Mouse (Mus musculus) thymus, postnatal 14 days (tissue): Measurements from ENCODE around the gene Cryga.

ENCODE experiments used
- DNase-seq: peaks from one replicate; pipeline ENCODE4 v3.0.0; 2021

The Cryga gene

GRCm38 (mm10) chr1:65103273-65103672 is at the start of gene Cryga:
Gene Cryga, minus strand, starts transcription at chr1:65103373.
- DNase-seq = no peak

GRCm38 (mm10) chr1:65147971-65148370 is 44.8 kb upstream of the Cryga start:
- no peak for DNase-seq

- no peak for DNase-seq
Measured at GRCm38 (mm10) chr1:65147326-65147725, 44.2 kb upstream of the Cryga start.

- no peak for DNase-seq
Measured at GRCm38 (mm10) chr1:65146601-65147000, 43.4 kb upstream of the Cryga start.

GRCm38 (mm10) chr1:65144783-65145182 is 41.6 kb upstream of the Cryga start:
- no peak for DNase-seq

DNA sequence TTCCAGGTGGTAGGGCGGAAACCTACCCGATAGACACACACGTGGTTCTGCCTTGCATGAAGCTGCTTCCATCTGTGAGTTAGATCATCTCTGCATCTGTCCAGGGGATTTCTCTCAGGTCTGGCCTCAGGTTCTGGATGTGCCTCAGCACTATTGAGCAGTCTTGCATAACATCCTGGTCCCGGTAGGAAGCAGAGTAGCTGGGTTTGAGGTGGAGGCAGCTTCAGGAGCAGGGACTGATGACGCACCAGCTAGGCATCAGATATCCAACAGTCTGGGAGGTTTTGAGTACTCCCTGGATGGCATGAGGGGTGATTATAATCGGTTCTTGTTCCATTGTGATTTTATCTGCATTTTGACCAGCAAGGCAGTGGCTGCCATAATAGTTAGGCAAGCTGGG is 34.4 kb upstream of the Cryga start:
- DNase-seq = no peak

DNA sequence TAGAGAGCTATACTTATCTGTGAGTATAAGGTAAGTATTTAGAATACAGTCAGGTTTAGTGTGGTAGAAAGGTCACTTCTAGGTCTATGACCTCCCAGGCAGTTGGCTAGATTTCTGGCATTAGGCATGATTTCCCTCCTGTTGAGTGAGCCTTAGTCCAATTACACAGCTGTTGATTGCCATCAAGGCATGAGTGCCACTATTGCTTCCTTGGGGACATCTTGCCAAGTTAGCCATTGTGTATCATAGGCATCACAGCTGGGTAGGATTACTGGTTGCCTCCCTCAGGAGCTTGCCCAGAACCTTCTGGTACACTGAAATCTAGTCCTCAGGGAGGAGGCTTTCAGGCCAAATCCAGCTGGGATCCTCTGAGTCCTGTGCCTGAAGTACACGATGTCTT is 29.7 kb upstream of the Cryga start:
- no peak for DNase-seq

- no peak for DNase-seq
Measured at GRCm38 (mm10) chr1:65131671-65132070, 28.5 kb upstream of the Cryga start.

- no peak for DNase-seq
Measured at GRCm38 (mm10) chr1:65130226-65130625, 27.1 kb upstream of the Cryga start.

- no peak for DNase-seq
Measured at GRCm38 (mm10) chr1:65129634-65130180, 26.5 kb upstream of the Cryga start.

DNA sequence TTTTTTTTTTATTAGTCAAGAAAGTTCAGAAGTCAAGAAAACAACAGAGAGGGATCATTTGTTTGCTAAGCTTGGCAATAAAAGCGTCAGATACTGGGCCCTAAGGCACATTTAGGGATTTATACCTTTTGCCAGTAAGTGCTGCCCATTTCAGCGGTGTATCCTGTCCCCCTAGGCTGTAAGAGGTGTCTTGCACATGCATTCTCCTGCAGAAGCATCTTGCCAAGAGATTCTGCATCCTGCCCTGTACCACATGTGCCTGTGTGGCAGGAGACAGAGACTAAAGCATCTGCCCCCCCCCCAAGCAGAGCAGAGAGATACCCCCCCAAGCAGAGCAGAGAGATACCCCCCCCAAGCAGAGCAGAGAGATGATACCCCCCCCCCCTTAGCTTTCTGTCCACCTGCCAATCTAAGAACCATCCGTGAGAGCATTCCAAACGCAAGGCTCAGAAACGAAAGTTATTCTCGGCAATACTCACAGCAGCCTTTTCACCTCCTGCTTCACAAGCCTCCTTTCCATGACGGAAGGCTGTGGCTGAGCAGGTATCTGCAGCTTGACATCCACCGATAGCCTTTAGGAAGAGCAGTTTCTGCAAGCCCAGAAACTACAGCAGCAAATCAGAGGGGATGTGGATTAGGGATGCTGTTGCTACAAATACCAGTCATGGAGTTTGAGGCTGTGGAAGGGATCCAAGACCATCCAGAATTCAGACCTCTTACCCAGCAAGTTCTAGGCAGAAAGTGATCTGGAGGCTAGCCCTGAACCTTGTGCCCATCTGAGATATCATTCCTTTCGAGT is 19.6 kb upstream of the Cryga start, which contains the start of gene D630023F18Rik:
D630023F18Rik (minus strand) TSS at position 641 of the 799 bp plus-strand sequence.
- DNase-seq = no peak

- no peak for DNase-seq
Measured at GRCm38 (mm10) chr1:65119438-65119837, 16.3 kb upstream of the Cryga start, which contains the start of gene Gm28845. Gene Gm28845, minus strand, starts transcription at chr1:65119558.

DNA sequence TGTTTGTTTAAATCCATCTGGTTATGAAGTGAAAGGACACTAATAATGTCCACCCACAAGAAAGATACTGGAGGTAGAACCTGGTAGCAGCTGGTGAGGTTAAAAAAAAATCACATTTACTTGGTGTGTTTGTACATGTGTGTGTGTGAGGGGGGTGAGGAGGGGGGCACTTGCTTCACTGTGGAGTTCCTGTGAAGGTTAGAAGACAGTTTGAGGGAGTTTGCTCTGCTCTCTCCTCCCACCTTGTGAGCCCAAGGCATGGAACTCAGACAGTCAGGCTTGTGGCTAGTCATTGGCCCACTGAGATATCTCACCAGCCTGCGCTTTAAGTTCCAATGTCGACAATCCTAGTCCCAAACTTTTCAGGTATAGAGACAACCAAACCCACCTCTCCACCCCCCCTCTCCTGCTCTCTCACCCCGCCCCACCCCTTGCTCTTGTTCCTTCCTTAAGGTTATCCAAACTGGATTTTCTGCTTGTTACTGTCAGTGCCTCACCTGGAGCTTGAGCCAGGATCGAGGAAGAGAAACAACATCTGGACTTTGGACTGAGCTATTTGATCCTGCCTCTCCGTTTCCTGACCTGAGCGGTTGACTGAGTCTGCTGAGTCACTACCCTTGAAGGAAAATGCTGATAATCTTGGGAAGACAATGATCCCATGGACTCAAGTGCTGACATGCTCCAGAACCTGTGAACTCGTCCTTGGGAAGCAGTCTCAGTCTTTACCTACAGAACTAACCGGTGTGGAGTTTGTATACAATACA is 15.2 kb upstream of the Cryga start:
- no peak for DNase-seq

- no peak for DNase-seq
Measured at GRCm38 (mm10) chr1:65113536-65114172, 10.5 kb upstream of the Cryga start.

DNA sequence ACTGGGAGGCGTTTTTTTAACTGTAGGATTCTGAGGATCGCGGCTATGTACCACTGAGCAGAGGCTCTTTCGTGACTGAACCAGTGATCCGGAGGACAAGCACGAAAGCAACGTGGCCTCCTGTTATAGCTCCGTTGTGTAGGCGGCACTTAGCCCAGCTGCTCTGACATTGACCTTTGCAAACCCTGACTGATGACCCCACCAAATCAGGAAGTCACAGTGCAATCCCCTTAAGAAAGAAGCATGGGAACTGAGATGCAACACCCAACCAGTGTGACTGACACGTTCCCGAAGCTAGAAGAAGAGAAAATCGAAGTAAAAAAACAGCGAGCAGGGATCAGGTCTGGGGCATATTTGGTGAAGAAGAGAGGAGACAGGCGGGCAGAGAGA is 9.6 kb upstream of the Cryga start:
- DNase-seq = no peak

DNA sequence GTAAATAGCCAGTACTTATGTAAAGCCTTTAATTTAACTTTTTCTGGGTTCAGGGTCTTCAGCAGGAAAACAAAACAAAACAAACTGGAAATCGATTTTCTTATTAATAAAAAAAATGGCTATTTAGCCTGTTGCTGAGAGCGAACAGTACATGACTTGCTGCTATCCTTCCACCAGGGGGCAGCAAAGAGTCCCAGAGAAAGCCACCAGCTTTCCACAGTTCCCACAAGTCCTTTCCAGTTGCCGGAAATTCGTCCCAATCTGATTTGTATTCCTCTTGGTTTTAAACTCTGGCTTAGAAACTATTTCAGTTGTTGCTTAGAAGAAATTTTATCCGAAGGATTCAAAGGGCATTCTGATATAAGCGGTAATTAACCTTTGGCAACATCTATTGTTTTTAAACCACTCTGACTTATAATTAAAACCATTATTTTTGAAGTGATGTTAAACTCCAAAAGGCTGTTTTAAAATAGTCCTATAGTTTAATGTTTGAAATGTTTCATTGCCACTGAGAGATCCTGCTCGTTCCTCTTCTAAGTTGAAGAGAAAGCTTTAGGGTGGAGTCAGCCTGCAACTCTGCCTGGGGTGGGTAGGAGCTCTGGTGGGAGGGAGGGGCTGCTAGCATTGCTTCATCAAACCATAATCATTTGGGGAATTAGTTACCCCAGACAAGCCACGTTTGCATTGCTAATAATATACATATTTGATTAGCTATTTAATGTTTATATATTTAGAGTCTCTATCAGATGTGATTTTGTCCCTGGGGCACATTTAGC is 9.0 kb upstream of the Cryga start:
- DNase-seq = peak; percentile 32

- DNase-seq = no peak
Measured at GRCm38 (mm10) chr1:65109756-65110435, 6.7 kb upstream of the Cryga start.

- no peak for DNase-seq
Measured at GRCm38 (mm10) chr1:65109196-65109595, 6.0 kb upstream of the Cryga start.

DNA sequence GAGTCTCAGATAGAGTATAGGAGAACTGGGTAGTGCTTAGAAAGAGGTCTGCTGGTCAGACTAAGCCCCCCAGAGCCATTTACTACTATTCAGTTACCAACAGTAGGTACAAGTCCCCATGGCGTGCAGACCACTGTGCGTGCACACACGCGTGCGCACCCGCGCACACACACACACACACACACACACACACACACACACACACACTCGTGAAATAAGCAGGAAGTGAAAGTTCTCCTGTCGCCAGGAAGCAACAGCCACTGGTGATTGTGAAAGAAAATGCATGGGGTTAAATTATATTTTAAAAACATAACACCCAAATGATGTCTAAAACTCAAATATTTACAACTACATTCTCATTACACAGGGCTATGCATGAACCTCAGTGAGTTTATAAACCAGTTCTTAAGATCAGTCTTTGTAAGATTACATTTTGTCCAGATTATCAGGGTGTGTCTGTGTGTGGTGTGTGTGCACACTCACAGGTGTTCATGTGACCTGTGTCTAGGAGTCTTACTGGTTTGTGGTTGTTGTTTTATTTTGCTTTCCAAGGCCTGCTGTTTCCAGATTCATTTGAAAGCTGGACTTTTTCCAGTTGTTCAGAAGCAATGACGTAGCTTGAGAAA is 4.6 kb upstream of the Cryga start:
- no peak for DNase-seq

- DNase-seq = no peak
Measured at GRCm38 (mm10) chr1:65096953-65097352, 6.2 kb downstream of the Cryga start.

- DNase-seq = no peak
Measured at GRCm38 (mm10) chr1:65091566-65091965, 11.6 kb downstream of the Cryga start.
